Mouse (Mus musculus) E14TG2a.4 (cell line): Measurements from ENCODE around the gene Gm27029.

Experiments
- CTCF ChIP-seq: conservative IDR thresholded peaks from 2 replicates; pipeline ENCODE4 v1.5.1; 2014; ENCODE audit warnings: low read length
- NANOG ChIP-seq: IDR thresholded peaks from 2 replicates; pipeline ENCODE4 v1.6.1; 2014; ENCODE audit warnings: borderline replicate concordance, low read length, mixed read lengths

DNA sequence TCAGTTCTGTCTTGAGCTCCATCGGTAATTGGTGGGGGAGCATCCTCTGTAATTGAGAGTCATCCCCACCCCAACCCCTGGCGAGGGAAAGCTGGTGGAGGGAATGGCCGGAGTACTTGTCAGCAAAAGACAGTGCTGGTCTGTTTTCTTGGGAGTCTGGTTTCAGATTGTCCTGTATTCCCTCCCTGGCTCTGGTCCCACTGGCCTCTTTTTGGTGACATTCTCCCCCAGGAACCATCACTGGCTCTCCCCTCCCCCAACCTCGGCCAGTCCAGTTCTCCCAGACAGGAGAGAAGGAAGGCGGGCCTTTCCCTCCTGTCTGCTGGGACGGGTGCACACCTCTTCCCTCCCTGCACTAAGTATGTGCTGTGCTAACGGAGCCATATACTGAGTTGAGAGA is 47.7 kb upstream of the Gm27029 start:
- TF ChIP-seq CTCF (no peak), NANOG (no peak)
